Mouse (Mus musculus): ENCODE results near the gene Foxp1. TPM values are rescaled to one million over a fixed set of nuclear protein-coding genes. Genes with fewer than 3 reads are reported as not detected.

The Foxp1 gene
- total RNA-seq, 4 experiments from 2014 or later: 90.9 to 101 (median 95.2) TPM

GRCm38 (mm10) chr6:99441100-99441499 lies 81.4 kb downstream of the Foxp1 start:
- DNase-seq (ENCODE audit: low spot score in 2 of 2): no peak

GRCm38 (mm10) chr6:99440606-99441005 lies 81.9 kb downstream of the Foxp1 start:
- DNase-seq (ENCODE audit: low spot score in 2 of 2): no peak

GRCm38 (mm10) chr6:99439878-99440361 lies 82.6 kb downstream of the Foxp1 start:
- DNase-seq (ENCODE audit: low spot score in 2 of 2): peak in 1 of 2 experiments; percentile 26

GRCm38 (mm10) chr6:99439214-99439877 lies 83.2 kb downstream of the Foxp1 start:
- DNase-seq (ENCODE audit: low spot score in 2 of 2): peak in 1 of 2 experiments; percentile 25

GRCm38 (mm10) chr6:99436371-99436770 lies 86.2 kb downstream of the Foxp1 start:
- DNase-seq (ENCODE audit: low spot score in 2 of 2): no peak

- no peak for DNase-seq (ENCODE audit: low spot score in 2 of 2)
These were observed 87.4 kb downstream of the Foxp1 start for GRCm38 (mm10) chr6:99435140-99435539.

- no peak for DNase-seq (ENCODE audit: low spot score in 2 of 2)
These were observed 89.5 kb downstream of the Foxp1 start for GRCm38 (mm10) chr6:99433006-99433405.

- no peak for DNase-seq (ENCODE audit: low spot score in 2 of 2)
These were observed 90.6 kb downstream of the Foxp1 start for GRCm38 (mm10) chr6:99431941-99432340.

- no peak for DNase-seq (ENCODE audit: low spot score in 2 of 2)
These were observed 92.0 kb downstream of the Foxp1 start for GRCm38 (mm10) chr6:99430560-99430959.

GRCm38 (mm10) chr6:99429378-99430131 lies 93.0 kb downstream of the Foxp1 start:
- no peak for DNase-seq (ENCODE audit: low spot score in 2 of 2)

- DNase-seq (ENCODE audit: low spot score in 2 of 2): no peak
These were observed 93.6 kb downstream of the Foxp1 start for GRCm38 (mm10) chr6:99428961-99429360.

- no peak for DNase-seq (ENCODE audit: low spot score in 2 of 2)
These were observed 95.2 kb downstream of the Foxp1 start for GRCm38 (mm10) chr6:99427301-99427700.

GRCm38 (mm10) chr6:99425044-99425443 lies 97.5 kb downstream of the Foxp1 start:
- DNase-seq (ENCODE audit: low spot score in 2 of 2): no peak

- no peak for DNase-seq (ENCODE audit: low spot score in 2 of 2)
These were observed 101.9 kb downstream of the Foxp1 start for GRCm38 (mm10) chr6:99420666-99421065.

GRCm38 (mm10) chr6:99412598-99412997 lies 109.9 kb downstream of the Foxp1 start:
- no peak for DNase-seq (ENCODE audit: low spot score in 2 of 2)

- DNase-seq (ENCODE audit: low spot score in 2 of 2): no peak
These were observed 112.9 kb downstream of the Foxp1 start for GRCm38 (mm10) chr6:99409602-99410001.

GRCm38 (mm10) chr6:99408880-99409279 lies 113.6 kb downstream of the Foxp1 start:
- DNase-seq (ENCODE audit: low spot score in 2 of 2): no peak

GRCm38 (mm10) chr6:99403755-99404390 lies 118.6 kb downstream of the Foxp1 start:
- DNase-seq (ENCODE audit: low spot score in 2 of 2): no peak

- no peak for DNase-seq (ENCODE audit: low spot score in 2 of 2)
These were observed 119.6 kb downstream of the Foxp1 start for GRCm38 (mm10) chr6:99402941-99403340.

- no peak for DNase-seq (ENCODE audit: low spot score in 2 of 2)
These were observed 120.2 kb downstream of the Foxp1 start for GRCm38 (mm10) chr6:99402370-99402769.

GRCm38 (mm10) chr6:99401801-99402200 lies 120.7 kb downstream of the Foxp1 start:
- DNase-seq (ENCODE audit: low spot score in 2 of 2): no peak

- DNase-seq (ENCODE audit: low spot score in 2 of 2): no peak
These were observed 121.3 kb downstream of the Foxp1 start for GRCm38 (mm10) chr6:99401211-99401610.
